Mouse (Mus musculus): ENCODE data around the gene Igf1r. TPM values are rescaled to one million over a fixed set of nuclear protein-coding genes. Genes with fewer than 3 reads are reported as not detected.

The Igf1r gene
- polyA plus RNA-seq, 1 experiment: 22.7 TPM

GRCm38 (mm10) chr7:68049048-68049447 lies 96.4 kb downstream of the Igf1r start:
- Histone ChIP-seq H3K4me1 (ENCODE audit: control insufficient read depth, insufficient read depth, low read length) (peaks cover 15% of the 10 kb centered on the region), H3K27ac (ENCODE audit: insufficient read depth, low read length) (peak overlapping the region; percentile 32; the same call in 1 of the 2 replicates), H3K4me3 (ENCODE audit: insufficient read depth, low read length) (no peak overlapping the region)
- TF ChIP-seq CTCF (IDR thresholded peaks at IDR 0.05; ENCODE audit: extremely low read depth, insufficient read depth, low read length): no peak
- no peak for TF ChIP-seq POLR2A (IDR thresholded peaks at IDR 0.05; ENCODE audit: extremely low read depth, insufficient read depth, low read length)

GRCm38 (mm10) chr7:68053002-68053624 lies 100.5 kb downstream of the Igf1r start:
- Histone ChIP-seq H3K4me1 (ENCODE audit: control insufficient read depth, insufficient read depth, low read length) (peaks cover 12% of the 10 kb centered on the region), H3K27ac (ENCODE audit: insufficient read depth, low read length) (no peak overlapping the region), H3K4me3 (ENCODE audit: insufficient read depth, low read length) (no peak overlapping the region)
- no peak for TF ChIP-seq POLR2A (IDR thresholded peaks at IDR 0.05; ENCODE audit: extremely low read depth, insufficient read depth, low read length)
- no peak for TF ChIP-seq CTCF (IDR thresholded peaks at IDR 0.05; ENCODE audit: extremely low read depth, insufficient read depth, low read length)

- peaks cover 6% of the 10 kb centered on the region; the same call in 1 of the 2 replicates for H3K4me1 ChIP-seq (ENCODE audit: control insufficient read depth, insufficient read depth, low read length)
- H3K27ac ChIP-seq (ENCODE audit: insufficient read depth, low read length): no peak overlapping the region
- no peak overlapping the region for H3K4me3 ChIP-seq (ENCODE audit: insufficient read depth, low read length)
- no peak for TF ChIP-seq CTCF (IDR thresholded peaks at IDR 0.05; ENCODE audit: extremely low read depth, insufficient read depth, low read length)
- TF ChIP-seq POLR2A (IDR thresholded peaks at IDR 0.05; ENCODE audit: extremely low read depth, insufficient read depth, low read length): no peak
Observed at GRCm38 (mm10) chr7:68054498-68054897, 101.9 kb downstream of the Igf1r start.

- Histone ChIP-seq H3K4me1 (ENCODE audit: control insufficient read depth, insufficient read depth, low read length) (peaks cover 5% of the 10 kb centered on the region; the same call in 1 of the 2 replicates), H3K27ac (ENCODE audit: insufficient read depth, low read length) (no peak overlapping the region), H3K4me3 (ENCODE audit: insufficient read depth, low read length) (no peak overlapping the region)
- peak; percentile 18; the same call in 1 of the 2 replicates for TF ChIP-seq CTCF (IDR thresholded peaks at IDR 0.05; ENCODE audit: extremely low read depth, insufficient read depth, low read length)
- TF ChIP-seq POLR2A (IDR thresholded peaks at IDR 0.05; ENCODE audit: extremely low read depth, insufficient read depth, low read length): no peak
Observed at GRCm38 (mm10) chr7:68054956-68055355, 102.3 kb downstream of the Igf1r start.

- Histone ChIP-seq H3K27ac (ENCODE audit: insufficient read depth, low read length) (no peak overlapping the region), H3K4me3 (ENCODE audit: insufficient read depth, low read length) (no peak overlapping the region), H3K4me1 (ENCODE audit: control insufficient read depth, insufficient read depth, low read length) (peaks cover 2% of the 10 kb centered on the region; the same call in 1 of the 2 replicates)
- TF ChIP-seq CTCF (IDR thresholded peaks at IDR 0.05; ENCODE audit: extremely low read depth, insufficient read depth, low read length) (no peak), POLR2A (IDR thresholded peaks at IDR 0.05; ENCODE audit: extremely low read depth, insufficient read depth, low read length) (no peak)
Observed at GRCm38 (mm10) chr7:68057010-68057409, 104.4 kb downstream of the Igf1r start.

- peaks cover 13% of the 10 kb centered on the region for H3K4me1 ChIP-seq (ENCODE audit: control insufficient read depth, insufficient read depth, low read length)
- H3K27ac ChIP-seq (ENCODE audit: insufficient read depth, low read length): no peak overlapping the region
- no peak overlapping the region for H3K4me3 ChIP-seq (ENCODE audit: insufficient read depth, low read length)
- TF ChIP-seq POLR2A (IDR thresholded peaks at IDR 0.05; ENCODE audit: extremely low read depth, insufficient read depth, low read length) (no peak), CTCF (IDR thresholded peaks at IDR 0.05; ENCODE audit: extremely low read depth, insufficient read depth, low read length) (no peak)
Observed at GRCm38 (mm10) chr7:68059690-68060089, 107.1 kb downstream of the Igf1r start.

- TF ChIP-seq CTCF (IDR thresholded peaks at IDR 0.05; ENCODE audit: extremely low read depth, insufficient read depth, low read length) (no peak), POLR2A (IDR thresholded peaks at IDR 0.05; ENCODE audit: extremely low read depth, insufficient read depth, low read length) (no peak)
Observed at GRCm38 (mm10) chr7:68061434-68061833, 108.8 kb downstream of the Igf1r start.

GRCm38 (mm10) chr7:68062170-68062848 lies 109.7 kb downstream of the Igf1r start:
- no peak for TF ChIP-seq CTCF (IDR thresholded peaks at IDR 0.05; ENCODE audit: extremely low read depth, insufficient read depth, low read length)
- Histone ChIP-seq H3K27ac (ENCODE audit: insufficient read depth, low read length) (no peak overlapping the region), H3K4me1 (ENCODE audit: control insufficient read depth, insufficient read depth, low read length) (peaks cover 15% of the 10 kb centered on the region), H3K4me3 (ENCODE audit: insufficient read depth, low read length) (no peak overlapping the region)

More at GRCm38 (mm10) chr7:68061434-68061833, 108.8 kb downstream of the Igf1r start:
- no peak overlapping the region for H3K27ac ChIP-seq (ENCODE audit: insufficient read depth, low read length)
- peaks cover 15% of the 10 kb centered on the region for H3K4me1 ChIP-seq (ENCODE audit: control insufficient read depth, insufficient read depth, low read length)
- no peak overlapping the region for H3K4me3 ChIP-seq (ENCODE audit: insufficient read depth, low read length)

- H3K4me3 ChIP-seq (ENCODE audit: insufficient read depth, low read length): no peak overlapping the region
- H3K4me1 ChIP-seq (ENCODE audit: control insufficient read depth, insufficient read depth, low read length): peaks cover 15% of the 10 kb centered on the region
- TF ChIP-seq CTCF (IDR thresholded peaks at IDR 0.05; ENCODE audit: extremely low read depth, insufficient read depth, low read length): no peak
- H3K27ac ChIP-seq (ENCODE audit: insufficient read depth, low read length): no peak overlapping the region
Observed at GRCm38 (mm10) chr7:68062849-68063208, 110.2 kb downstream of the Igf1r start.

GRCm38 (mm10) chr7:68063711-68064110 lies 111.1 kb downstream of the Igf1r start:
- Histone ChIP-seq H3K27ac (ENCODE audit: insufficient read depth, low read length) (no peak overlapping the region), H3K4me3 (ENCODE audit: insufficient read depth, low read length) (no peak overlapping the region), H3K4me1 (ENCODE audit: control insufficient read depth, insufficient read depth, low read length) (peaks cover 15% of the 10 kb centered on the region)
- no peak for TF ChIP-seq POLR2A (IDR thresholded peaks at IDR 0.05; ENCODE audit: extremely low read depth, insufficient read depth, low read length)
- TF ChIP-seq CTCF (IDR thresholded peaks at IDR 0.05; ENCODE audit: extremely low read depth, insufficient read depth, low read length): no peak

All from cortical plate, adult 2 months (tissue).